Mouse (Mus musculus): ENCODE results near the gene Ufc1.
A peak's percentile ranks its signal among the peaks of the same experiment; 100 is the strongest.
"Not testable (repeated sequence)": the region's sequence is repeated elsewhere in the genome, so short reads cannot be mapped to it uniquely, and the experiment has no call there.

The Ufc1 gene

GRCm38 (mm10) chr1:171294298-171295062 is at the start of gene Ufc1:
TSS of gene Ufc1 (minus strand) at chr1:171295024.
- peak; percentile 79 for DNase-seq (ENCODE audit: low spot score)

GRCm38 (mm10) chr1:171343922-171344677 is 49.3 kb upstream of the Ufc1 start:
- DNase-seq (ENCODE audit: low spot score), result no peak

- no peak for DNase-seq (ENCODE audit: low spot score)
These were observed 47.7 kb upstream of the Ufc1 start for GRCm38 (mm10) chr1:171342262-171343207.

- DNase-seq (ENCODE audit: low spot score), result no peak
These were observed 35.4 kb upstream of the Ufc1 start for GRCm38 (mm10) chr1:171330216-171330560.

GRCm38 (mm10) chr1:171329433-171330215 is 34.8 kb upstream of the Ufc1 start:
- no peak for DNase-seq (ENCODE audit: low spot score)

GRCm38 (mm10) chr1:171328839-171329432 is 34.1 kb upstream of the Ufc1 start, which contains the start of gene Dedd:
TSS of gene Dedd (plus strand) at chr1:171329145.
- peak; percentile 83 for DNase-seq (ENCODE audit: low spot score)

- DNase-seq (ENCODE audit: low spot score), result peak; percentile 34
These were observed 33.4 kb upstream of the Ufc1 start for GRCm38 (mm10) chr1:171328244-171328643.

- DNase-seq (ENCODE audit: low spot score), result not testable (repeated sequence)
These were observed 31.8 kb upstream of the Ufc1 start for GRCm38 (mm10) chr1:171326588-171326987.

- DNase-seq (ENCODE audit: low spot score), result no peak
These were observed 30.7 kb upstream of the Ufc1 start for GRCm38 (mm10) chr1:171325571-171325970.

- no peak for DNase-seq (ENCODE audit: low spot score)
These were observed 27.2 kb upstream of the Ufc1 start for GRCm38 (mm10) chr1:171322012-171322411.

GRCm38 (mm10) chr1:171321415-171321814 is 26.6 kb upstream of the Ufc1 start:
- peak; percentile 42 for DNase-seq (ENCODE audit: low spot score)

- no peak for DNase-seq (ENCODE audit: low spot score)
These were observed 25.3 kb upstream of the Ufc1 start for GRCm38 (mm10) chr1:171320151-171320550.

GRCm38 (mm10) chr1:171319748-171320147 is 24.9 kb upstream of the Ufc1 start:
- no peak for DNase-seq (ENCODE audit: low spot score)

- no peak for DNase-seq (ENCODE audit: low spot score)
These were observed 14.5 kb upstream of the Ufc1 start for GRCm38 (mm10) chr1:171309321-171309720.

- not testable (repeated sequence) for DNase-seq (ENCODE audit: low spot score)
These were observed 11.3 kb upstream of the Ufc1 start for GRCm38 (mm10) chr1:171306157-171306556.

GRCm38 (mm10) chr1:171298226-171298625 is 3.4 kb upstream of the Ufc1 start:
- no peak for DNase-seq (ENCODE audit: low spot score)

- DNase-seq (ENCODE audit: low spot score), result no peak
These were observed 209 bp upstream of the Ufc1 start for GRCm38 (mm10) chr1:171295063-171295402.

GRCm38 (mm10) chr1:171293906-171294297 is 922 bp downstream of the Ufc1 start:
- no peak for DNase-seq (ENCODE audit: low spot score)

GRCm38 (mm10) chr1:171293351-171293750 is 1.5 kb downstream of the Ufc1 start:
- no peak for DNase-seq (ENCODE audit: low spot score)

GRCm38 (mm10) chr1:171288328-171288727 is 6.5 kb downstream of the Ufc1 start:
- DNase-seq (ENCODE audit: low spot score), result no peak

All from c-Kit-positive CD71-positive TER-119-positive erythroid progenitor cells, embryonic 14.5 days (primary cell).